Mouse (Mus musculus) hindbrain, postnatal 0 days (tissue): ENCODE data around the gene Rnf216. TPM values are rescaled to one million over a fixed set of nuclear protein-coding genes. Genes with fewer than 3 reads are reported as not detected.

Experiments used
- ATAC-seq: fragments of 200-750 bp; cut with Nextera tagmentation; 2 replicates; pipeline ENCODE4 v1.8.0; 2017; ENCODE audit warnings: mild to moderate bottlenecking, moderate TSS enrichment, moderate library complexity
- DNase-seq: peaks from one replicate; pipeline ENCODE4 v3.0.0-alpha.2; 2015; ENCODE audit warnings: low spot score
- H3K27ac ChIP-seq: fragments of 300-500 bp; sonication (generic); 2 replicates; pipeline ENCODE4 v1.5.1; 2014; ENCODE audit warnings: mild to moderate bottlenecking
- H3K27me3 ChIP-seq: fragments of 300-500 bp; sonication (generic); 2 replicates; pipeline ENCODE4 v1.6.1; 2014; ENCODE audit warnings: low read length, mixed read lengths; ENCODE audit not compliant: insufficient read depth
- H3K36me3 ChIP-seq: fragments of 300-500 bp; sonication (generic); 2 replicates; pipeline ENCODE4 v1.6.1; 2014; ENCODE audit warnings: low read length, mixed read lengths; ENCODE audit not compliant: insufficient read depth
- H3K4me1 ChIP-seq: fragments of 300-500 bp; sonication (generic); 2 replicates; pipeline ENCODE4 v1.6.1; 2014; ENCODE audit warnings: antibody characterized with exemption, low read length, mixed read lengths; ENCODE audit not compliant: insufficient read depth
- H3K4me2 ChIP-seq: fragments of 300-500 bp; sonication (generic); 2 replicates; pipeline ENCODE4 v1.6.1; 2014; ENCODE audit warnings: low read depth, mild to moderate bottlenecking, low read length, moderate library complexity, mixed read lengths
- H3K4me3 ChIP-seq: fragments of 300-500 bp; sonication (generic); 2 replicates; pipeline ENCODE4 v1.5.1; 2014; ENCODE audit warnings: low read length
- H3K9ac ChIP-seq: fragments of 300-500 bp; sonication (generic); replicated peaks from 2 replicates; pipeline ENCODE4 v1.6.1; 2014; ENCODE audit warnings: mild to moderate bottlenecking, low read length, moderate library complexity, mixed read lengths
- H3K9me3 ChIP-seq: fragments of 300-500 bp; sonication (generic); 2 replicates; pipeline ENCODE4 v1.6.1; 2016; ENCODE audit warnings: low read length, mixed read lengths
- CTCF ChIP-seq: IDR thresholded peaks from 2 replicates; pipeline ENCODE4 v1.5.1; 2016; ENCODE audit warnings: antibody characterized with exemption, control low read depth, low read depth
- WGBS: fragments of 180-500 bp; shearing (Covaris S2); extraction: QIAGEN DNeasy Blood & Tissue Kit; methylation state at CpG from one replicate; pipeline ENCODE4 v1.1.7; 2014; 5-methylcytosine and 5-hydroxymethylcytosine counted together
- polyA plus RNA-seq: library from polyadenylated mRNA; unstranded; fragments of >200 nt; fragmentation: Nextera tagmentation; extraction: Ambion mirVana; gene quantifications from 2 replicates; pipeline ENCODE4 v1.2.1, GENCODE M21; 2015
- total RNA-seq: library from RNA; depleted of rRNA; stranded (reverse); fragments of >200 nt; gene quantifications from 2 replicates; pipeline ENCODE4 v1.2.3, GENCODE M21; 2014

Gene Rnf216
- total and polyA plus RNA-seq, 2 experiments from 2014 or later: 25.3 to 28.0 TPM

GRCm38 (mm10) chr5:143062251-143062650 lies 50.5 kb downstream of the Rnf216 start:
- Histone ChIP-seq H3K36me3 (peaks cover 5% of the 10 kb centered on the region), H3K27me3 (no peaks in the 10 kb centered on the region), H3K4me3 (no peak overlapping the region), H3K4me2 (no peak overlapping the region), H3K27ac (peak overlapping the region; percentile 82; the same call in 1 of the 2 replicates), H3K4me1 (peaks cover 9% of the 10 kb centered on the region; the same call in 1 of the 2 replicates), H3K9ac (no peak overlapping the region), H3K9me3 (no peaks in the 10 kb centered on the region)
- ATAC-seq (no peak), DNase-seq (no peak)
- TF ChIP-seq CTCF: 0 out of 2 replicates have a peak, but pooled peaks have one; percentile 5
- WGBS: 85% methylated on average over 3 of the region's 3 CpGs

DNA sequence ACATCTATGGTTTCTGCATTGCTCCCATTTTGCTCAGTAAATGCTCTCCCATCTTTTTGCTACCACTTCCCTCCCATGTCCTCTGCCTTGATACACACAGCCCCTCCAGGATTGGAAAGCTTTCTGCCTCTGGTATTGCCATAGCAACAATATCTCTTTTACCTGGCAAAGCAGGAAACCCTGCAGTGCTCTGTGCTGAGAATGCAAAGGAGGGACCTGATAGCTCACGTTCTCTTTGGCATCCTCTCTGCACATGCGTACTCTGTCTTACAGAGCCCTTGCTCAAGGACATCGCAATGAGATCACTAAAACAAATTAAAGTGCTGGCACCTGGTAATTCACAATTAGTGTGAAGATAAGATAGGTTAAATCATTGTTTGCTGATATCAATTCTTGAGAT lies 51.3 kb downstream of the Rnf216 start:
- WGBS: 32% methylated on average over 3 of the region's 3 CpGs
- TF ChIP-seq CTCF: no peak
- peaks cover 9% of the 10 kb centered on the region; the same call in 1 of the 2 replicates for H3K4me1 ChIP-seq
- peaks cover 3% of the 10 kb centered on the region; the same call in 1 of the 2 replicates for H3K36me3 ChIP-seq
- no peaks in the 10 kb centered on the region for H3K27me3 ChIP-seq
- DNase-seq (peak; percentile 82), ATAC-seq (peak; percentile 76)
- H3K9ac ChIP-seq: no peak overlapping the region
- no peak overlapping the region for H3K4me2 ChIP-seq
- peak overlapping the region; percentile 82 for H3K27ac ChIP-seq
- H3K9me3 ChIP-seq: no peaks in the 10 kb centered on the region
- H3K4me3 ChIP-seq: no peak overlapping the region

DNA sequence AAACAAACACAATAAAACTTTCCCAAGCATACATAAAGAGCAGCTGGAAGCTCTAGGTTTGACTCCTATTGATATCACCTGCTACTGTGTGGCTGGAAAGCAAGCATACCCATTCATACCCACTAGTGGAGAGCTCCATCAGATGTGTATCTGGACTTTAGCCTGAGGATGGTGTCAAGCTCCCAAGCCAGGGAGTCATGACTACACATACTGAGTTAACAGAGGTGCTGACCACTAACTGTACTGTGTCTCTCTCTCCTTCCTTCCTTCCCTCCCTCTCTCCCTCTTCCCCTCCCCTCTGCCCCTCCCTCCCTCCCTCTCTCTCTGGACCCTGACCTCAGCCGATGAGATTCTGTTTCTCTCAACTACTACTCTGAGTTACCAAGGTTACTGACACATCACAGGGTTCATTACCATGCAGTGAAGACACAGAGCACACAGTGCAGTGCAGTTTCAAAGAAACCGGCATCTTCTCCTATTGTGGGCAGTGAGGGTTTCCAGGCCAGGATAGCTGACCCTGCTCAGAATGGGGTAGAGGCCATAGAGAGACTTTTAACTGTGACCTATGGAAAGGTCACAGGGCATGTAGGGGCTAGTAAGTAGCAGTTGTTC lies 51.9 kb downstream of the Rnf216 start:
- TF ChIP-seq CTCF: no peak
- DNase-seq (no peak), ATAC-seq (peak; percentile 78)
- H3K4me3 ChIP-seq: no peak overlapping the region
- no peaks in the 10 kb centered on the region for H3K27me3 ChIP-seq
- WGBS: 11% methylated on average over 2 of the region's 2 CpGs
- no peaks in the 10 kb centered on the region for H3K9me3 ChIP-seq
- peaks cover 9% of the 10 kb centered on the region; the same call in 1 of the 2 replicates for H3K4me1 ChIP-seq
- H3K27ac ChIP-seq: peak overlapping the region; percentile 82
- no peak overlapping the region for H3K4me2 ChIP-seq
- H3K36me3 ChIP-seq: peaks cover 3% of the 10 kb centered on the region; the same call in 1 of the 2 replicates
- H3K9ac ChIP-seq: no peak overlapping the region

GRCm38 (mm10) chr5:143059958-143060357 lies 52.8 kb downstream of the Rnf216 start:
- H3K4me2 ChIP-seq: no peak overlapping the region
- H3K36me3 ChIP-seq: peaks cover 3% of the 10 kb centered on the region; the same call in 1 of the 2 replicates
- H3K9ac ChIP-seq: no peak overlapping the region
- no peak for TF ChIP-seq CTCF
- H3K4me1 ChIP-seq: peaks cover 9% of the 10 kb centered on the region; the same call in 1 of the 2 replicates
- H3K27me3 ChIP-seq: no peaks in the 10 kb centered on the region
- ATAC-seq (no peak), DNase-seq (no peak)
- no peak overlapping the region for H3K4me3 ChIP-seq
- 95% methylated on average over 1 of the region's 1 CpGs for WGBS
- no peaks in the 10 kb centered on the region for H3K9me3 ChIP-seq
- H3K27ac ChIP-seq: no peak overlapping the region

- H3K4me1 ChIP-seq: peaks cover 9% of the 10 kb centered on the region; the same call in 1 of the 2 replicates
- ATAC-seq: no peak
- peaks cover 3% of the 10 kb centered on the region; the same call in 1 of the 2 replicates for H3K36me3 ChIP-seq
- H3K27me3 ChIP-seq: no peaks in the 10 kb centered on the region
- no peak overlapping the region for H3K9ac ChIP-seq
- DNase-seq: no peak
- TF ChIP-seq CTCF: no peak
- no peak overlapping the region for H3K4me2 ChIP-seq
- H3K27ac ChIP-seq: 0 out of 2 replicates have a peak overlapping the region, but pooled peaks have one; percentile 48
- no peak overlapping the region for H3K4me3 ChIP-seq
- no peaks in the 10 kb centered on the region for H3K9me3 ChIP-seq
These were observed 53.6 kb downstream of the Rnf216 start for GRCm38 (mm10) chr5:143059182-143059581.

DNA sequence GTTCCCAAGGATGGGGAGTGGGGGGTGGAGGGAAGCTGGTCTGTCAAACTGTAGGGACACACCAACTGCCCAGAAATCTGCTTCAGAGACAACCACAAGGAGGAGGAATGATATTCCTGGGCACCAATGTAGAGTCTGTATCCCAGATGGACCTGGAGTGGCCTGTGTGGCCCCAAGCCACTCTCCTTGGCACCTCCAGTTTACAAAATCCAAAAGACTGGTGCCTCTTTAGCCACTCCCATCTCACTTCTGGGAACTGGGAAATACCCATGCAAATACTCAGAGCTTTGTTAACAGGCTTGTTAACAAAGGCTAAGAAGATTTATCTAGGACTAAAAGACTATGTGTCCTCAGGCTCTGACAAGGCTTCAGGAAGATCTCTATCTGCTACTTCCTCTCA lies 54.1 kb downstream of the Rnf216 start:
- no peaks in the 10 kb centered on the region for H3K9me3 ChIP-seq
- peaks cover 2% of the 10 kb centered on the region; the same call in 1 of the 2 replicates for H3K36me3 ChIP-seq
- TF ChIP-seq CTCF: no peak
- no peaks in the 10 kb centered on the region for H3K27me3 ChIP-seq
- no peak overlapping the region for H3K4me2 ChIP-seq
- no peak for DNase-seq
- H3K4me3 ChIP-seq: no peak overlapping the region
- H3K27ac ChIP-seq: peak overlapping the region; percentile 48; the same call in 1 of the 2 replicates
- ATAC-seq: no peak
- no peak overlapping the region for H3K9ac ChIP-seq
- H3K4me1 ChIP-seq: peaks cover 9% of the 10 kb centered on the region; the same call in 1 of the 2 replicates

GRCm38 (mm10) chr5:143058208-143058607 lies 54.6 kb downstream of the Rnf216 start:
- no peak for TF ChIP-seq CTCF
- Histone ChIP-seq H3K4me1 (peaks cover 9% of the 10 kb centered on the region; the same call in 1 of the 2 replicates), H3K9ac (no peak overlapping the region), H3K27me3 (no peaks in the 10 kb centered on the region), H3K27ac (peak overlapping the region; percentile 48; the same call in 1 of the 2 replicates), H3K4me2 (no peak overlapping the region), H3K9me3 (no peaks in the 10 kb centered on the region), H3K36me3 (no peaks in the 10 kb centered on the region; the same call in 1 of the 2 replicates), H3K4me3 (no peak overlapping the region)
- DNase-seq (no peak), ATAC-seq (no peak)
- WGBS: 35% methylated on average over 2 of the region's 2 CpGs
